Mouse (Mus musculus) megakaryocyte-erythroid progenitor cell, adult 5-6 weeks (primary cell): ENCODE results near the gene Vash1. TPM values are rescaled to one million over a fixed set of nuclear protein-coding genes. Genes with fewer than 3 reads are reported as not detected.

Experiments used
- ATAC-seq: replicated peaks from 2 replicates; pipeline ENCODE4 v1.8.0; 2016; ENCODE audit warnings: mild to moderate bottlenecking, inconsistent platforms; ENCODE audit not compliant: severe bottlenecking, poor library complexity, low FRiP score, low TSS enrichment
- total RNA-seq, 2 experiments: library from RNA; stranded (forward) in 1 of 2; stranded (reverse) in 1 of 2; fragments of 200-1000, 215-1000 nt in 1 of 2; fragments of >200 nt in 1 of 2; fragmentation: Nextera tagmentation in 1 of 2; gene quantifications; 2 replicates each; pipeline ENCODE4 v1.2.3; 2014 to 2017

Vash1 gene
- total RNA-seq, 2 experiments from 2014 or later, result 0.28 TPM; not detected in 1

- 0 out of 2 replicates have a peak, but pooled peaks have one; percentile 24 for ATAC-seq
These were observed 2.2 kb downstream of the Vash1 start for GRCm38 (mm10) chr12:86680591-86681193.

- ATAC-seq, result no peak
These were observed 3.1 kb downstream of the Vash1 start for GRCm38 (mm10) chr12:86681626-86682025.

GRCm38 (mm10) chr12:86682178-86682577, 3.7 kb downstream of the Vash1 start:
- no peak for ATAC-seq

- no peak for ATAC-seq
These were observed 5.2 kb downstream of the Vash1 start for GRCm38 (mm10) chr12:86683698-86684097.

GRCm38 (mm10) chr12:86685275-86685674, 6.8 kb downstream of the Vash1 start:
- ATAC-seq, result no peak

GRCm38 (mm10) chr12:86686551-86687330, 8.2 kb downstream of the Vash1 start:
- ATAC-seq, result no peak; the same call in 1 of the 2 replicates

GRCm38 (mm10) chr12:86687445-86687955, 9.0 kb downstream of the Vash1 start:
- no peak for ATAC-seq

- ATAC-seq, result no peak
These were observed 9.6 kb downstream of the Vash1 start for GRCm38 (mm10) chr12:86687971-86688573.

- ATAC-seq, result no peak
These were observed 10.4 kb downstream of the Vash1 start for GRCm38 (mm10) chr12:86688917-86689316.

- ATAC-seq, result no peak
These were observed 12.4 kb downstream of the Vash1 start for GRCm38 (mm10) chr12:86690700-86691485.

- peak; percentile 60 for ATAC-seq
These were observed 14.2 kb downstream of the Vash1 start for GRCm38 (mm10) chr12:86692471-86693356.

- no peak for ATAC-seq
These were observed 14.9 kb downstream of the Vash1 start for GRCm38 (mm10) chr12:86693389-86693788.

- ATAC-seq, result no peak
These were observed 15.9 kb downstream of the Vash1 start for GRCm38 (mm10) chr12:86694441-86694840.

- no peak for ATAC-seq
These were observed 19.5 kb downstream of the Vash1 start for GRCm38 (mm10) chr12:86697996-86698395.

- no peak for ATAC-seq
These were observed 20.0 kb downstream of the Vash1 start for GRCm38 (mm10) chr12:86698537-86698936.

- ATAC-seq, result no peak
These were observed 21.7 kb downstream of the Vash1 start for GRCm38 (mm10) chr12:86699965-86700926.

GRCm38 (mm10) chr12:86700927-86701310, 22.4 kb downstream of the Vash1 start:
- ATAC-seq, result no peak

- ATAC-seq, result no peak
These were observed 23.0 kb downstream of the Vash1 start for GRCm38 (mm10) chr12:86701491-86701890.
